Mouse (Mus musculus): Measurements from ENCODE around the gene Casq2.

DNA sequence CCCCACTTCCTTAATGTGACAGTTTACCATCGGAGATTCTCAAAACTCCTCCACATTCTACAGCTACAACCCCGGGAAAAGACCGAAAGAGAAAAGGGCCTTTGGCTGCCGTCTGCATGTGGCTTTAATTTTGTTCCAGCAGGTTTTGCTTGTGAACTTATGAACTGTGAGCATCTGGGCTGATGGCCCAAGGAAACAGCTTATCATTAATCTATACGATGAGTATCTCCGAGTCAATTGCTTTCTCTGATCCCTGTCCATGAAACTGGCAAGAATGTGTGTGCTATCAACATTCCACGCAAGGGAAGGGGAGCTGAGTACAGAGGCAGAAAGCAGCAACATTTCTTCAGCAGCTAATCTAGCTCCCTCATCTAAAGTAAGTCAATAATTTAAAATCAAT, 63.7 kb downstream of the Casq2 start:
- TF ChIP-seq EP300 (IDR thresholded peaks at IDR 0.05; ENCODE audit: low read depth) (no peak), CTCF (IDR thresholded peaks at IDR 0.05; ENCODE audit: low read depth) (no peak)

Data from liver, embryonic 14.5 days (tissue).